Mouse (Mus musculus) MEL (cell line): Measurements from ENCODE around the gene Phlda3. TPM values are rescaled to one million over a fixed set of nuclear protein-coding genes. Genes with fewer than 3 reads are reported as not detected.

ENCODE experiments used
- DNase-seq: peaks from one replicate; pipeline ENCODE4 v3.0.0; 2011; ENCODE audit warnings: low read depth, low spot score
- H3K27ac ChIP-seq: 2 replicates; pipeline ENCODE4 v1.5.1; 2012; ENCODE audit warnings: low read depth, mild to moderate bottlenecking, control low read depth, low read length, moderate library complexity; ENCODE audit not compliant: control insufficient read depth
- H3K27me3 ChIP-seq, 2 experiments: fragments of 150-350 bp in 1 of 2; sonication (generic) in 1 of 2; 2 replicates each; pipeline ENCODE4 v1.6.1; 2012; ENCODE audit warnings: low read length in 2 of 2, mild to moderate bottlenecking in 2 of 2, improper control_type of control experiment in 1 of 2, moderate library complexity in 1 of 2; ENCODE audit not compliant: insufficient read depth in 2 of 2, control insufficient read depth in 1 of 2
- H3K36me3 ChIP-seq, 2 experiments: 2 replicates each; pipeline ENCODE4 v1.6.1; 2012 to 2014; ENCODE audit warnings: low read length in 2 of 2, improper control_type of control experiment in 1 of 2, inconsistent platforms in 1 of 2, mild to moderate bottlenecking in 1 of 2; ENCODE audit not compliant: insufficient read depth in 2 of 2, control insufficient read depth in 1 of 2
- H3K4me1 ChIP-seq, 2 experiments: fragments of 150-350 bp in 1 of 2; sonication (generic) in 1 of 2; 2 replicates each; pipeline ENCODE4 v1.6.1; 2012; ENCODE audit warnings: low read length in 2 of 2, improper control_type of control experiment in 1 of 2, mild to moderate bottlenecking in 1 of 2; ENCODE audit not compliant: insufficient read depth in 2 of 2, control insufficient read depth in 1 of 2
- H3K4me3 ChIP-seq, 2 experiments: fragments of 150-350 bp in 1 of 2; sonication (generic) in 1 of 2; 2 replicates each; pipeline ENCODE4 v1.5.1; 2012; ENCODE audit warnings: low read depth in 2 of 2, low read length in 2 of 2, mild to moderate bottlenecking in 2 of 2, moderate library complexity in 2 of 2, control low read depth in 1 of 2, improper control_type of control experiment in 1 of 2; ENCODE audit not compliant: control insufficient read depth in 1 of 2, insufficient read depth in 1 of 2
- H3K79me2 ChIP-seq: 2 replicates; pipeline ENCODE4 v1.6.1; 2012; ENCODE audit warnings: mild to moderate bottlenecking, low read length, moderate library complexity; ENCODE audit not compliant: control insufficient read depth, poor library complexity, insufficient read depth
- H3K9ac ChIP-seq: 2 replicates; pipeline ENCODE4 v1.6.1; 2012; ENCODE audit warnings: low read depth, mild to moderate bottlenecking, control low read depth, low read length, moderate library complexity; ENCODE audit not compliant: control insufficient read depth, poor library complexity, severe bottlenecking
- H3K9me3 ChIP-seq: fragments of 150-350 bp; sonication (generic); replicated peaks from 2 replicates; pipeline ENCODE4 v1.6.1; 2012; ENCODE audit warnings: mild to moderate bottlenecking, low read length, improper control_type of control experiment, moderate library complexity; ENCODE audit not compliant: insufficient read depth
- CHD1 ChIP-seq: IDR thresholded peaks from 2 replicates; pipeline ENCODE4 v1.6.1; 2012; ENCODE audit warnings: low read depth, mild to moderate bottlenecking, inconsistent platforms, low read length, improper control_type of control experiment
- ELF1 ChIP-seq: IDR thresholded peaks from 2 replicates; pipeline ENCODE4 v1.6.1; 2014; ENCODE audit warnings: low read depth, mild to moderate bottlenecking, inconsistent platforms, low read length, improper control_type of control experiment, moderate library complexity
- EP300 ChIP-seq, 2 experiments: IDR thresholded peaks; 2 replicates each; pipeline ENCODE4 v1.6.1; 2011; ENCODE audit warnings: improper control_type of control experiment in 2 of 2, low read length in 2 of 2, low read depth in 1 of 2, mild to moderate bottlenecking in 1 of 2
- ETS1 ChIP-seq: IDR thresholded peaks from 2 replicates; pipeline ENCODE4 v1.6.1; 2012; ENCODE audit warnings: low read depth, mild to moderate bottlenecking, inconsistent platforms, low read length, improper control_type of control experiment, moderate library complexity
- GATA1 ChIP-seq: IDR thresholded peaks from 2 replicates; pipeline ENCODE4 v1.6.1; 2011; ENCODE audit warnings: low read depth, low read length, improper control_type of control experiment
- HCFC1 ChIP-seq: IDR thresholded peaks from 2 replicates; pipeline ENCODE4 v1.6.1; 2012; ENCODE audit warnings: low read depth, mild to moderate bottlenecking, inconsistent platforms, low read length, improper control_type of control experiment, moderate library complexity
- JUND ChIP-seq: IDR thresholded peaks from 2 replicates; pipeline ENCODE4 v1.6.1; 2011; ENCODE audit warnings: low read depth, mild to moderate bottlenecking, improper control_type of control experiment, low read length
- MAFK ChIP-seq: IDR thresholded peaks from 2 replicates; pipeline ENCODE4 v1.6.1; 2011; ENCODE audit warnings: low read depth, mild to moderate bottlenecking, low read length, improper control_type of control experiment, borderline replicate concordance
- MAX ChIP-seq: IDR thresholded peaks from 2 replicates; pipeline ENCODE4 v1.6.1; 2011; ENCODE audit warnings: low read length, improper control_type of control experiment
- MAZ ChIP-seq: IDR thresholded peaks from 2 replicates; pipeline ENCODE4 v1.6.1; 2012; ENCODE audit warnings: low read depth, mild to moderate bottlenecking, inconsistent platforms, low read length, improper control_type of control experiment
- MXI1 ChIP-seq: IDR thresholded peaks from 2 replicates; pipeline ENCODE4 v1.6.1; 2011; ENCODE audit warnings: mild to moderate bottlenecking, low read depth, low read length, improper control_type of control experiment
- MYC ChIP-seq: IDR thresholded peaks from 2 replicates; pipeline ENCODE4 v1.6.1; 2011; ENCODE audit warnings: low read depth, mild to moderate bottlenecking, low read length, improper control_type of control experiment, moderate library complexity
- NELFE ChIP-seq: IDR thresholded peaks from 2 replicates; pipeline ENCODE4 v1.6.1; 2011; ENCODE audit warnings: low read depth, low read length, improper control_type of control experiment
- NRF1 ChIP-seq: IDR thresholded peaks from 2 replicates; pipeline ENCODE4 v1.6.1; 2014; ENCODE audit warnings: low read depth, mild to moderate bottlenecking, inconsistent platforms, low read length, improper control_type of control experiment, moderate library complexity; ENCODE audit not compliant: poor library complexity, insufficient read depth, severe bottlenecking
- POLR2A ChIP-seq, 2 experiments: IDR thresholded peaks; 2 replicates each; pipeline ENCODE4 v1.6.1; 2011 to 2012; ENCODE audit warnings: low read length in 2 of 2, mild to moderate bottlenecking in 2 of 2, control low read depth in 1 of 2, improper control_type of control experiment in 1 of 2, low read depth in 1 of 2, moderate library complexity in 1 of 2; ENCODE audit not compliant: control insufficient read depth in 1 of 2, insufficient read depth in 1 of 2, poor library complexity in 1 of 2
- RAD21 ChIP-seq: IDR thresholded peaks from 2 replicates; pipeline ENCODE4 v1.6.1; 2011; ENCODE audit warnings: mild to moderate bottlenecking, low read depth, low read length, improper control_type of control experiment
- TAL1 ChIP-seq: IDR thresholded peaks from 2 replicates; pipeline ENCODE4 v1.6.1; 2012; ENCODE audit warnings: mild to moderate bottlenecking, inconsistent platforms, low read length, moderate library complexity, mixed read lengths
- TBP ChIP-seq: IDR thresholded peaks from 2 replicates; pipeline ENCODE4 v1.8.0; 2011; ENCODE audit warnings: low read depth, low read length, improper control_type of control experiment
- UBTF ChIP-seq: IDR thresholded peaks from 2 replicates; pipeline ENCODE4 v1.6.1; 2012; ENCODE audit warnings: low read depth, mild to moderate bottlenecking, inconsistent platforms, low read length, improper control_type of control experiment, moderate library complexity, borderline replicate concordance; ENCODE audit not compliant: insufficient read depth
- USF1 ChIP-seq: IDR thresholded peaks from 2 replicates; pipeline ENCODE4 v1.6.1; 2014; ENCODE audit warnings: low read depth, mild to moderate bottlenecking, inconsistent platforms, low read length, improper control_type of control experiment, moderate library complexity
- USF2 ChIP-seq, 2 experiments: IDR thresholded peaks; 2 replicates each; pipeline ENCODE4 v1.6.1; 2011 to 2012; ENCODE audit warnings: improper control_type of control experiment in 2 of 2, low read length in 2 of 2, borderline replicate concordance in 1 of 2, inconsistent platforms in 1 of 2, low read depth in 1 of 2, mild to moderate bottlenecking in 1 of 2; ENCODE audit not compliant: insufficient read depth in 1 of 2
- ZMIZ1 ChIP-seq: IDR thresholded peaks from 2 replicates; pipeline ENCODE4 v1.6.1; 2012; ENCODE audit warnings: low read depth, mild to moderate bottlenecking, inconsistent platforms, low read length, improper control_type of control experiment, moderate library complexity
- polyA plus RNA-seq, 2 experiments: library from polyadenylated mRNA; stranded (reverse) in 1 of 2; unstranded in 1 of 2; fragments of >175 nt in 1 of 2; fragments of >200 nt in 1 of 2; gene quantifications; 2 replicates each; pipeline versions ENCODE4 v1.2.1 to v1.2.4; 2012; ENCODE audit warnings: low replicate concordance in 2 of 2, low read depth in 1 of 2; ENCODE audit not compliant: insufficient read length in 2 of 2, insufficient read depth in 1 of 2, missing spikeins in 1 of 2
- total RNA-seq: library from RNA; depleted of rRNA; stranded (reverse); fragments of 300-350 nt; gene quantifications from 2 replicates; pipeline ENCODE4 v1.2.3, GENCODE M21; 2012; rRNA removed

Gene Phlda3
- 5.5 and 7.7 TPM in 2 replicates for total RNA-seq
- 10 to 100 TPM in 1 of 2 experiments, not detected in 1; 20.0 TPM for polyA plus RNA-seq

GRCm38 (mm10) chr1:135765645-135766591, at the start of gene Phlda3:
Gene Phlda3, plus strand, starts transcription at chr1:135766119.
- Histone ChIP-seq H3K36me3 (peaks cover 0 to 18% of the 10 kb centered on the region in 2 experiments; a peak in 2 of 4 replicates), H3K9ac (peak within 1 kb of the TSS; percentile 82), H3K4me1 (peaks cover 12 to 26% of the 10 kb centered on the region in 2 experiments), H3K4me3 (peak within 1 kb of the TSS; percentile 71 to 97), H3K9me3 (no peaks in the 10 kb centered on the region), H3K79me2 (peaks cover 8% of the 10 kb centered on the region), H3K27me3 (no peaks in the 10 kb centered on the region; a peak in 2 of 4 replicates), H3K27ac (no peak within 1 kb of the TSS)
- TF ChIP-seq NELFE = 0 out of 2 replicates have a peak, but pooled peaks have one; percentile 40
- TF ChIP-seq TAL1 = no peak
- TF ChIP-seq MAFK = no peak
- TF ChIP-seq JUND = no peak
- peak in 1 of 2 experiments; percentile 44; a peak in 1 of 4 replicates for TF ChIP-seq POLR2A (IDR thresholded peaks at IDR 0.05; ENCODE audit: control insufficient read depth in 1 of 2, insufficient read depth in 1 of 2, low read depth in 1 of 2, low read length in 2 of 2, poor library complexity in 1 of 2)
- no peak; the same call in 1 of the 2 replicates for TF ChIP-seq HCFC1
- no peak for TF ChIP-seq RAD21
- no peak for TF ChIP-seq USF2 (IDR thresholded peaks at IDR 0.05; ENCODE audit: borderline replicate concordance in 1 of 2, insufficient read depth in 1 of 2, low read depth in 1 of 2, low read length in 2 of 2)
- no peak for TF ChIP-seq MYC
- TF ChIP-seq MXI1 = no peak; the same call in 1 of the 2 replicates
- no peak for TF ChIP-seq CHD1
- peak; percentile 68 for TF ChIP-seq NRF1
- no peak for TF ChIP-seq EP300 (IDR thresholded peaks at IDR 0.05; ENCODE audit: low read depth in 1 of 2, low read length in 2 of 2)
- peak; percentile 81; the same call in 1 of the 2 replicates for TF ChIP-seq UBTF
- TF ChIP-seq MAZ = peak; percentile 59
- 0 out of 2 replicates have a peak, but pooled peaks have one; percentile 6 for TF ChIP-seq ETS1
- no peak for TF ChIP-seq GATA1
- no peak for TF ChIP-seq USF1
- TF ChIP-seq TBP = no peak
- TF ChIP-seq ELF1 = peak; percentile 14; the same call in 1 of the 2 replicates
- no peak for TF ChIP-seq ZMIZ1
- TF ChIP-seq MAX = peak; percentile 51; the same call in 1 of the 2 replicates
- DNase-seq = peak; percentile 76
